Mouse (Mus musculus) embryonic facial prominence, embryonic 12.5 days (tissue): ENCODE measurements around the gene Igsf9. TPM values are rescaled to one million over a fixed set of nuclear protein-coding genes. Genes with fewer than 3 reads are reported as not detected.

Source experiments
- ATAC-seq: fragments of 200-750 bp; cut with Nextera tagmentation; 2 replicates; pipeline ENCODE4 v1.8.0; 2017; ENCODE audit not compliant: insufficient number of reproducible peaks, insufficient read depth, low FRiP score, low TSS enrichment
- H3K27ac ChIP-seq: fragments of 300-500 bp; sonication (generic); 2 replicates; pipeline ENCODE4 v1.5.1; 2016; ENCODE audit warnings: mild to moderate bottlenecking
- H3K27me3 ChIP-seq: fragments of 300-500 bp; sonication (generic); 2 replicates; pipeline ENCODE4 v1.6.1; 2016; ENCODE audit warnings: mild to moderate bottlenecking, moderate library complexity
- H3K36me3 ChIP-seq: fragments of 300-500 bp; sonication (generic); 2 replicates; pipeline ENCODE4 v1.6.1; 2016; ENCODE audit warnings: mild to moderate bottlenecking
- H3K4me1 ChIP-seq: fragments of 300-500 bp; sonication (generic); 2 replicates; pipeline ENCODE4 v1.6.1; 2016
- H3K4me2 ChIP-seq: fragments of 300-500 bp; sonication (generic); replicated peaks from 2 replicates; pipeline ENCODE4 v1.6.1; 2016; ENCODE audit warnings: mild to moderate bottlenecking, moderate library complexity
- H3K4me3 ChIP-seq: fragments of 300-500 bp; sonication (generic); 2 replicates; pipeline ENCODE4 v1.5.1; 2016; ENCODE audit warnings: mild to moderate bottlenecking
- H3K9ac ChIP-seq: fragments of 300-500 bp; sonication (generic); 2 replicates; pipeline ENCODE4 v1.6.1; 2016; ENCODE audit warnings: mild to moderate bottlenecking, moderate library complexity
- H3K9me3 ChIP-seq: fragments of 300-500 bp; sonication (generic); 2 replicates; pipeline ENCODE4 v1.6.1; 2016; ENCODE audit warnings: mild to moderate bottlenecking, moderate library complexity
- WGBS: fragments of 180-500 bp; shearing (Covaris S2); methylation state at CpG from one replicate; pipeline ENCODE4 v1.1.7; 2016; 5-methylcytosine and 5-hydroxymethylcytosine counted together
- polyA plus RNA-seq: library from polyadenylated mRNA; unstranded; fragments of >200 nt; fragmentation: Nextera tagmentation; extraction: Ambion mirVana; gene quantifications from 2 replicates; pipeline ENCODE4 v1.2.1, GENCODE M21; 2016

Gene Igsf9
- polyA plus RNA-seq, 1 experiment from 2014 or later: 79.5 TPM

DNA sequence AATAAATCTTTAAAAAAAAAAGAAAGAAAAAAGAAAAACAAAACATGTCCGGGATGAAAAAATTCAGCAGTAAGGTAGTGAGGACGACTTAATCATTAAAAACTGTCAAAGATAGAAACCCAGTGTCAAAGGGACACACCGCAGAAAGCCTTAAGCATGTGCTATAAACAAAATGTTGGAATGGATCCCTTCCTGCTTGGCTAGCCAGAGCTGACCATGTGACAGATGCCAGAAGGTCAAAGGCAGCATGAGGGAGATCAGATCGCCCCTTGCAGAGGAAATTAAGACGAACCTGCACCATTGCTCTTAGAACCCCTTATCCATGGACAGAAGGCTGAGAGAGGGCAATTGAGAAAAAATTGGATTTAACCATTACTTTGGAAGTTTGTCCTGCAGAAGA lies 12.2 kb upstream of the Igsf9 start:
- Histone ChIP-seq H3K9ac (no peak overlapping the region), H3K4me1 (no peaks in the 10 kb centered on the region), H3K4me2 (no peak overlapping the region), H3K36me3 (no peaks in the 10 kb centered on the region), H3K27ac (no peak overlapping the region), H3K4me3 (no peak overlapping the region), H3K9me3 (no peaks in the 10 kb centered on the region), H3K27me3 (no peaks in the 10 kb centered on the region)
- ATAC-seq: no peak
- 76% methylated on average over 5 of the region's 5 CpGs for WGBS

DNA sequence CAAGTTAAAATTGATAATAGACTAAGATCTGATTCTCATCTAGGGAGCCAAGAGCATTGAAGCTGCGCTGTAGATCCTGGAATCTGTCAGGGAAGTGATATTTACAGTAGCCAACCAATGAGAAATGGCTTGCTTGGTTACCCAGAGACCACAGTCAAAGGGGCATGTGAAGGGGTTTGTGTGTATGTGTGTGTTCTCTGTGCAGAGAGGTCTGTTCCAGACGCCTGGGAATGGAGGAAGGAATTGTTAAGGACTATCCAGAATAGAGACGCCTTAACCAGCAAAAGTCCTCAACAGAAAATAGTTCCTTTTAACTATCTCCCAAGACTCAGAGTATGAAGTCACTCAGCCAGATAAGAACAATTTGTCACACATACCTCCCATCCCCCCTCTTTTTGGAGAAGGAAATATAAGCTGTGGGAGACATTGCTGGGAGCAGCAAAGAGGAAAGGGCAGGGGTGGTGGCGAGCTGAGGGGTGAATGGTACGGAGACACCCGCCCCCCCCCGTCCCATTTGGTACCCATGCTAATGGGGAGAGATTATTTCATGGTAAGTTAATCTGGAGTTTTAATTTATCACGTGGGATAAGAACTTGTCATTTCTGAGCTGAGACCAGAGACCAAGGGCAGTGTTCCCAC lies 11.7 kb upstream of the Igsf9 start:
- Histone ChIP-seq H3K4me3 (no peak overlapping the region), H3K9me3 (no peaks in the 10 kb centered on the region), H3K36me3 (no peaks in the 10 kb centered on the region), H3K4me1 (no peaks in the 10 kb centered on the region), H3K4me2 (no peak overlapping the region), H3K27me3 (no peaks in the 10 kb centered on the region), H3K27ac (no peak overlapping the region), H3K9ac (no peak overlapping the region)
- WGBS: 76% methylated on average over 8 of the region's 8 CpGs
- ATAC-seq: peak; percentile 60; the same call in 1 of the 2 replicates

DNA sequence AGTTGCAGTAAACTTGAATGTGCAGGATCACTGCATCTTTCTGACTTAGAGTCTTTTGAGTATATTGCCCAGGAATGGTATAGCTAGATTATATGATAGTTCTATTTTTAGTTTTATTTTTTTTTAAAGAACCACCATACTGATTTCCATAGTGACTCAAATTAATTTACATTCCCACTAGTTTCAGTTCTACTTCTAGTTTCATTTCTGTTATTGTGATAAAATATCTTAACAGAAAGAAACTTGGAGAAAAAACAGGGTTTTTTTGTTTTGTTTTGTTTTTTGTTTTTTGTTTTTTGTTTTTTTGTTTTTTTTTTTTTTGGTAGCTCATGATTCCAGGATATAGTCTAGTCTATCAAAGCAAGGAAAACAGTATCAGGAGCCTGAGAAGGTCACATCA lies 8.7 kb upstream of the Igsf9 start:
- Histone ChIP-seq H3K4me1 (no peaks in the 10 kb centered on the region), H3K9me3 (no peaks in the 10 kb centered on the region), H3K27me3 (no peaks in the 10 kb centered on the region), H3K4me3 (no peak overlapping the region), H3K36me3 (no peaks in the 10 kb centered on the region), H3K9ac (no peak overlapping the region), H3K4me2 (no peak overlapping the region), H3K27ac (no peak overlapping the region)
- ATAC-seq: no peak

DNA sequence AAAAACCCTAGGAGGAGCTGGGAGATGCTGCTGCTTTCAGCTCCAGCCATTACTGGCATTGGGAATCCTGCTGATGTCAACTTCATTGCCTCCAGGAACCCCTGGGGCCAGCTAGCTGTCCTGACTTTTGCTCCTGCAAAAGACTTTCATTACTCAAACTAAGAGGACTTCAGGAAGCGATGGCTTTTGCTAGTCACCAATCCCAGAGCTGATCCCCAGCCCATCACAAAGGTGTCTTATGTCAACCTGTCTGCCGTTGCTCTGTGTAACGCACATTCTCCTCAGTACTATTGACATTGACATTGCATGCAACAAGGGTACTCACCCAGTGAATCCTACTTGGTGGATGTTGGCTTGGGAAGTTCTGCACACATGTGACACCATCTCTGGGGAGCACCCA lies 7.4 kb upstream of the Igsf9 start:
- no peak overlapping the region for H3K4me3 ChIP-seq
- no peak for ATAC-seq

DNA sequence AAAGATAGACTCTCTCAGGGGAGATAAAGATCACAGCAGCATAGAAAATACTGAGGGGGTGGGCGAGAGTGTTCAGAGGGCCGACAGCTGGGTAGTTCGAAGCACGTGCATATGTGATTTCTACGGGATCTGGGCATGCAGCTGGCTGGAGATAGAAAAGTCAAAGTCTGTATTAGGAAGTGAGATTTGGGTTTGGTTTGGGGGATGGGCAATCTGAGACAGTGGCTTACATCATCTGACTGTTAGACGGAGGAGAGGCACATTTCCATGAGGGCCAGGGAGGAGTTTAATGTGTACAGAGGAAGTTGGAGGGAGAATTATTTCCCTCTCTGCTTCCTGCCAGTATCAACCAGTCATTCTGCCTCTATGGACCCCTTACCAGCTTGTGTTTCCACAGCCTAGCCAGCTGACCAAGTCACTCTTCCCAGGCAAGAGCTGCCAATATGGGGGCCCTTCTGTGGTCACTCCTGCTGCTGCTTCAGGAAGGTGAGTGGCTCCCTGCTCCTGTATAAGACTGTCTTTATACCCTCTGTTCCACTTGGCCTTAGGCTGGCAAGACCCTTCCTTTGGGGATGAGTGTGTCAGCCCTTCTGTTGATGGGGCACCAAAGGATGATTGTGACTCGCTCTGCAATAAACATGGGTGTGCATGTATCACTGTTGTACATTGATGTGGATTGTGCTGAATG lies 6.4 kb upstream of the Igsf9 start, which contains the start of gene Slamf9:
Slamf9 (plus strand) TSS at position 305 of the 688 bp plus-strand sequence.
- Histone ChIP-seq H3K4me3 (no peak within 1 kb of the TSS), H3K9me3 (no peaks in the 10 kb centered on the region), H3K27me3 (no peaks in the 10 kb centered on the region), H3K36me3 (no peaks in the 10 kb centered on the region), H3K4me2 (no peak within 1 kb of the TSS), H3K4me1 (no peaks in the 10 kb centered on the region), H3K27ac (no peak within 1 kb of the TSS), H3K9ac (no peak within 1 kb of the TSS)
- ATAC-seq: no peak
- WGBS: 70% methylated on average over 7 of the region's 7 CpGs

More for the DNA sequence above, 7.4 kb upstream of the Igsf9 start:
- no peak overlapping the region for H3K27ac ChIP-seq
- WGBS: 72% methylated on average over 3 of the region's 3 CpGs
- H3K27me3 ChIP-seq: no peaks in the 10 kb centered on the region
- H3K36me3 ChIP-seq: no peaks in the 10 kb centered on the region
- H3K9me3 ChIP-seq: no peaks in the 10 kb centered on the region
- H3K4me2 ChIP-seq: no peak overlapping the region
- H3K4me1 ChIP-seq: no peaks in the 10 kb centered on the region
- H3K9ac ChIP-seq: no peak overlapping the region

DNA sequence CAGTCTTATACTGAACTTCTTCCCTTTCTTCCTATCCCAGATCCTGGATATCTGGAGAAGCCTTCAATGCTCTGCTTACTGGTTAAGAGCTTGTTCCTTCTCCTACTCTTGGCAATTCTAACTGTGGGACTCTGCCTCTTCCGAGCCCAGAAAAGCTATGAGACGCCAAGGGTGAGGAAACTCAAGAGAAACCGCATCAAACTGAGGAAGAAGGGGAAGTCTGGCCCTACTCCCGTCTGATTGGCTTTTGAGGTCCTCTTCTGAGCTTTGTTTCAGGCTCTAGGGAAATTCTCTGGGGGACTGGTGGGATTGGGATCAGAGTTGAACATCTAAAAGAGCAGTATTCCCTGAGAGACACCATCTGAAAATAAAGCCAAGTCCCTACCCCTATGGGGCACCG lies 3.6 kb upstream of the Igsf9 start:
- Histone ChIP-seq H3K36me3 (no peaks in the 10 kb centered on the region), H3K27ac (no peak overlapping the region), H3K4me1 (peaks cover 5% of the 10 kb centered on the region), H3K9me3 (no peaks in the 10 kb centered on the region), H3K4me2 (no peak overlapping the region), H3K27me3 (no peaks in the 10 kb centered on the region), H3K4me3 (no peak overlapping the region), H3K9ac (no peak overlapping the region)
- WGBS: 73% methylated on average over 5 of the region's 5 CpGs
- ATAC-seq: no peak

DNA sequence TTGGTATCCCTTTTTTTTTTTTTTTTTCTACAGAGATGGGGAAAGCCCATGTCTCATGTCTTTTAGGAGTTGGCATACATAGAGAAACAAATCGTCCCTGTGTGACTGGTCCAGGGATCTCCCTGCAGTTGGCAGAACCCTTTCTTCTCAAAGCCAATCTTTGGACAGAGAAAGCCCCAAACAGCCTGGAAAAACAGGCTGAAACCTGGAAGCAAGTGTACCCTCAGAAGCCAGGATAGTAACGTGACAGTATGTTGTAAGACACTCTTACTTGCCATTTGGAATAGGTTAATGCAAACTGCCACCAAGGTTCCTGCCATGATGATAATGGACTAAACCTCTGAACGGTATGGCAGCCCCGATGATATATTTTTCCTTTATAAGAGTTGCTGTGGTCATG lies 1.2 kb upstream of the Igsf9 start:
- H3K4me1 ChIP-seq: peaks cover 29% of the 10 kb centered on the region
- no peaks in the 10 kb centered on the region for H3K27me3 ChIP-seq
- no peaks in the 10 kb centered on the region for H3K9me3 ChIP-seq
- H3K27ac ChIP-seq: no peak overlapping the region
- no peak for ATAC-seq
- H3K4me3 ChIP-seq: no peak overlapping the region
- WGBS: 83% methylated on average over 4 of the region's 4 CpGs
- no peak overlapping the region for H3K9ac ChIP-seq
- H3K36me3 ChIP-seq: peaks cover 3% of the 10 kb centered on the region; the same call in 1 of the 2 replicates
- H3K4me2 ChIP-seq: no peak overlapping the region

DNA sequence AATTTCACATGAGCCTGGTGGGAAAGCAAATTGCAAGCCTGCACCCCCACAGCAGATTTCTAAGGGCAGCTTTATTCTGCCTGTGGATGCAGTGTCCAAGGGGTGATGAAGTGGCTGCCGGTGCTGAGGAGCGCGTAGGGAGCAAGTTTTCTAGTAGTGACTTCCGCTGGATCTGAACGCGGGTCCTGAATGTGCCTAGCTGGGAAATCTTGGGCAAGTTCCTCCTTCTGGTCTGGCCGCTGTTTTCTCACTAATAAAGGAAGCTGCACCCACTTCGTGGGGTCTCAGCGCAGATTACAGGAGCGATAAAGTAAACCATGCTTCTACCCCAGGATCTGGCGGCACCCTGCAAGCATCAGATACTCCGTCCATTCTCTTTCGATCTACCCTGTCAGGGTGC lies 477 bp upstream of the Igsf9 start:
- no peak for ATAC-seq

DNA sequence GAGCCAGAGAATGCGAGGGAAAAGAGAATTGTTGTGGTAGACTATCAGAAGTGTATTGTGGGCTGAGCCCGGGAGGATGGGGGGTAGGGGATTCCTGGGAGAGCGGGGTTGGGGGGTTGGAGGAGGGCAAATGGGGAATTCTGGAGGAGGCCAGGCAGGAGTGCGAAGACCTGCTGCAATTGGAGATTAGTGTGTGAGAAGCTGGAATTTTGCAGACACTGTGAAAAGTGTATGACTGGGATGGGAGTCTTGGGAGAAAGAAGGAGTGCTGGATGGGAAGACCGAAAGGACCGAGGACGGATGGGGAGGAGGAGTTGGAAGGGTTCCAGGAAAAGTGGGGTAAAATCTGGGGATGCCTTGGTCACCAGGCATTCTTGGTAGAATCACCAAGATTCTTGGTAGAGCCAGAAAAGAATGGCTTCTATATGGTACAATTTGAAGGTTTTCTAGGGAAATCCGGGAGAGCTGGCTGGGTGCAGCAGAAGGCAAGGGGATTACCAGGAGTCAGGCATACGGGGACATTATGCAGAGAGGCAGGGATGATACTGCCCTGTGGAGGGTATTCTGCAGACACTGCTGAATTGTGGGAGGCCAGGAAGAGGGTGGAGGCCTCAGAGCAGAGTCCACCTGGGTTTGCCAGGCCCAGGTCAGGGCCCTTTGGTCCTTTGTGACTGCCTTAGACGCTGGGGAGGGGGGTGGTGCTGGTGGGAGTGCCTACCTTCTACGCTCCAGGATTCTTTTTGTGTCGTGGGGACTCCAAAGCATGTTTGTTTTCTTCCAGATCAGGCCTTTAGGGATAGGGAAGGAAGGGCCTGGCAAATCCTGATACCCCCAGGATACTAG lies 1.2 kb downstream of the Igsf9 start:
- 2% methylated on average over 12 of the region's 12 CpGs for WGBS
- H3K4me3 ChIP-seq: peak overlapping the region; percentile 68
- peak overlapping the region; percentile 86 for H3K4me2 ChIP-seq
- no peaks in the 10 kb centered on the region for H3K9me3 ChIP-seq
- H3K27ac ChIP-seq: peak overlapping the region; percentile 65
- H3K4me1 ChIP-seq: peaks cover 48% of the 10 kb centered on the region
- no peak for ATAC-seq
- peak overlapping the region; percentile 68 for H3K9ac ChIP-seq
- no peaks in the 10 kb centered on the region for H3K27me3 ChIP-seq
- H3K36me3 ChIP-seq: peaks cover 3% of the 10 kb centered on the region; the same call in 1 of the 2 replicates

More for the DNA sequence above, 477 bp upstream of the Igsf9 start:
- no peaks in the 10 kb centered on the region for H3K27me3 ChIP-seq
- peak overlapping the region; percentile 86 for H3K4me2 ChIP-seq
- H3K9me3 ChIP-seq: no peaks in the 10 kb centered on the region
- H3K4me1 ChIP-seq: peaks cover 36% of the 10 kb centered on the region
- H3K9ac ChIP-seq: peak overlapping the region; percentile 57
- H3K27ac ChIP-seq: peak overlapping the region; percentile 73; the same call in 1 of the 2 replicates
- peaks cover 3% of the 10 kb centered on the region; the same call in 1 of the 2 replicates for H3K36me3 ChIP-seq
- H3K4me3 ChIP-seq: peak overlapping the region; percentile 68
- 18% methylated on average over 13 of the region's 13 CpGs for WGBS

DNA sequence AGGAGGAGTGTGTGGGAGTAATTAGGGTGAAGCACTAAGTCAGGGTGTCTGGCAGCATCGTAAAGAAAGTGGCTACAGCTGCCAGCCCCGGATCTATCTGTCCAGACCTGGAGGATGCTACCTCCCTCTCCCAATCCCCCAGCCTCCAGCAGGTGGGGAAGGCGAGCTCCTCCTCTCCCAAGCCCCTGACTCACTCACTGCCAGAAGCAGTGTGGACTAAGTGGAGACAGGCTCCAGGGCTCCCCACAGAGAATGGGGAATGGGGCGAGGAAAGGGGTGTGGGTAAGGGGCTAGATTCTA lies 1.7 kb downstream of the Igsf9 start:
- peak overlapping the region; percentile 68 for H3K9ac ChIP-seq
- 10% methylated on average over 4 of the region's 4 CpGs for WGBS
- no peaks in the 10 kb centered on the region for H3K27me3 ChIP-seq
- peaks cover 6% of the 10 kb centered on the region; the same call in 1 of the 2 replicates for H3K36me3 ChIP-seq
- H3K4me2 ChIP-seq: peak overlapping the region; percentile 86
- H3K4me3 ChIP-seq: peak overlapping the region; percentile 68
- H3K9me3 ChIP-seq: no peaks in the 10 kb centered on the region
- H3K4me1 ChIP-seq: peaks cover 48% of the 10 kb centered on the region
- no peak for ATAC-seq
- H3K27ac ChIP-seq: peak overlapping the region; percentile 65; the same call in 1 of the 2 replicates

DNA sequence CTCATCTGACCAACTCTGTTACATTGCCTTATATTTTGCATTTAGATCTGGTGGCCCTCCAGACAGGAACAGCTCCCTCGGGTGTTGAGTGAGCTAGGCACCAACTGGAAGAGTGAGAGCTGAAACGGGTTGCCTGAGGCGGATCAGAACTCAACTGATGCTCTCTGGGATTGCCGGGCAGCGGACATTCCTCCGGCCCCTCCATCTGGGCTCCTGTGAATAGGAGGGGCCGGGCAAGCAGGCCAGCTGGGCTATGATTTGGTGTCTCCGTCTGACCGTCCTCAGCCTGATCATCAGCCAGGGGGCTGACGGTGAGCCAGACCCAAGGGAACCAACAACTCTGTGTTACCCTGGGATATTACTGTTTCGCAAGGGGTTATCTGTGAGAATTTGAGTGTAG lies 2.6 kb downstream of the Igsf9 start:
- peaks cover 11% of the 10 kb centered on the region; the same call in 1 of the 2 replicates for H3K36me3 ChIP-seq
- H3K4me3 ChIP-seq: peak overlapping the region; percentile 68
- H3K27me3 ChIP-seq: no peaks in the 10 kb centered on the region
- peaks cover 48% of the 10 kb centered on the region for H3K4me1 ChIP-seq
- no peak overlapping the region for H3K27ac ChIP-seq
- H3K4me2 ChIP-seq: peak overlapping the region; percentile 86
- no peak for ATAC-seq
- H3K9ac ChIP-seq: 0 out of 2 replicates have a peak overlapping the region, but pooled peaks have one; percentile 6
- WGBS: 44% methylated on average over 11 of the region's 11 CpGs
- H3K9me3 ChIP-seq: no peaks in the 10 kb centered on the region
